Mouse (Mus musculus): ENCODE measurements around the gene Map3k19. TPM values are rescaled to one million over a fixed set of nuclear protein-coding genes. Genes with fewer than 3 reads are reported as not detected.

Gene Map3k19
- polyA plus RNA-seq, 1 experiment = not detected

GRCm38 (mm10) chr1:127833714-127834113, 21.1 kb downstream of the Map3k19 start:
- no peaks in the 10 kb centered on the region for H3K4me1 ChIP-seq (ENCODE audit: control insufficient read depth, insufficient read depth, insufficient read length, low read length)
- H3K27ac ChIP-seq (replicated peaks; ENCODE audit: low read depth, low read length) = no peak overlapping the region
- no peak overlapping the region for H3K4me3 ChIP-seq (ENCODE audit: insufficient read depth, low read depth, low read length)

GRCm38 (mm10) chr1:127830215-127830921, 24.5 kb downstream of the Map3k19 start:
- Histone ChIP-seq H3K4me3 (ENCODE audit: insufficient read depth, low read depth, low read length) (no peak overlapping the region), H3K27ac (replicated peaks; ENCODE audit: low read depth, low read length) (no peak overlapping the region), H3K4me1 (ENCODE audit: control insufficient read depth, insufficient read depth, insufficient read length, low read length) (no peaks in the 10 kb centered on the region)

GRCm38 (mm10) chr1:127827325-127827724, 27.5 kb downstream of the Map3k19 start:
- Histone ChIP-seq H3K27ac (replicated peaks; ENCODE audit: low read depth, low read length) (no peak overlapping the region), H3K4me3 (ENCODE audit: insufficient read depth, low read depth, low read length) (no peak overlapping the region), H3K4me1 (ENCODE audit: control insufficient read depth, insufficient read depth, insufficient read length, low read length) (no peaks in the 10 kb centered on the region)

GRCm38 (mm10) chr1:127816381-127816780, 38.5 kb downstream of the Map3k19 start:
- H3K27ac ChIP-seq (replicated peaks; ENCODE audit: low read depth, low read length) = no peak overlapping the region
- H3K4me3 ChIP-seq (ENCODE audit: insufficient read depth, low read depth, low read length) = no peak overlapping the region
- no peaks in the 10 kb centered on the region for H3K4me1 ChIP-seq (ENCODE audit: control insufficient read depth, insufficient read depth, insufficient read length, low read length)

- no peaks in the 10 kb centered on the region for H3K4me1 ChIP-seq (ENCODE audit: control insufficient read depth, insufficient read depth, insufficient read length, low read length)
- H3K27ac ChIP-seq (replicated peaks; ENCODE audit: low read depth, low read length) = no peak overlapping the region
- no peak overlapping the region for H3K4me3 ChIP-seq (ENCODE audit: insufficient read depth, low read depth, low read length)
Measured at GRCm38 (mm10) chr1:127812929-127813328, 41.9 kb downstream of the Map3k19 start.

- no peak overlapping the region for H3K4me3 ChIP-seq (ENCODE audit: insufficient read depth, low read depth, low read length)
- H3K27ac ChIP-seq (replicated peaks; ENCODE audit: low read depth, low read length) = no peak overlapping the region
- H3K4me1 ChIP-seq (ENCODE audit: control insufficient read depth, insufficient read depth, insufficient read length, low read length) = no peaks in the 10 kb centered on the region
Measured at GRCm38 (mm10) chr1:127808671-127809070, 46.2 kb downstream of the Map3k19 start.

- Histone ChIP-seq H3K4me3 (ENCODE audit: insufficient read depth, low read depth, low read length) (no peak overlapping the region), H3K4me1 (ENCODE audit: control insufficient read depth, insufficient read depth, insufficient read length, low read length) (no peaks in the 10 kb centered on the region), H3K27ac (replicated peaks; ENCODE audit: low read depth, low read length) (no peak overlapping the region)
Measured at GRCm38 (mm10) chr1:127802916-127803315, 51.9 kb downstream of the Map3k19 start.

- H3K27ac ChIP-seq (replicated peaks; ENCODE audit: low read depth, low read length) = no peak overlapping the region
- no peaks in the 10 kb centered on the region for H3K4me1 ChIP-seq (ENCODE audit: control insufficient read depth, insufficient read depth, insufficient read length, low read length)
- H3K4me3 ChIP-seq (ENCODE audit: insufficient read depth, low read depth, low read length) = no peak overlapping the region
Measured at GRCm38 (mm10) chr1:127796752-127797151, 58.1 kb downstream of the Map3k19 start.

GRCm38 (mm10) chr1:127796341-127796740, 58.5 kb downstream of the Map3k19 start:
- Histone ChIP-seq H3K27ac (replicated peaks; ENCODE audit: low read depth, low read length) (no peak overlapping the region), H3K4me3 (ENCODE audit: insufficient read depth, low read depth, low read length) (no peak overlapping the region), H3K4me1 (ENCODE audit: control insufficient read depth, insufficient read depth, insufficient read length, low read length) (no peaks in the 10 kb centered on the region)

GRCm38 (mm10) chr1:127795087-127795769, 59.6 kb downstream of the Map3k19 start:
- Histone ChIP-seq H3K4me3 (ENCODE audit: insufficient read depth, low read depth, low read length) (no peak overlapping the region), H3K4me1 (ENCODE audit: control insufficient read depth, insufficient read depth, insufficient read length, low read length) (no peaks in the 10 kb centered on the region), H3K27ac (replicated peaks; ENCODE audit: low read depth, low read length) (no peak overlapping the region)

- Histone ChIP-seq H3K27ac (replicated peaks; ENCODE audit: low read depth, low read length) (no peak overlapping the region), H3K4me1 (ENCODE audit: control insufficient read depth, insufficient read depth, insufficient read length, low read length) (no peaks in the 10 kb centered on the region), H3K4me3 (ENCODE audit: insufficient read depth, low read depth, low read length) (no peak overlapping the region)
Measured at GRCm38 (mm10) chr1:127793459-127793858, 61.4 kb downstream of the Map3k19 start.

GRCm38 (mm10) chr1:127788943-127789342, 65.9 kb downstream of the Map3k19 start:
- H3K4me1 ChIP-seq (ENCODE audit: control insufficient read depth, insufficient read depth, insufficient read length, low read length) = peaks cover 10% of the 10 kb centered on the region
- H3K27ac ChIP-seq (replicated peaks; ENCODE audit: low read depth, low read length) = no peak overlapping the region
- H3K4me3 ChIP-seq (ENCODE audit: insufficient read depth, low read depth, low read length) = no peak overlapping the region

GRCm38 (mm10) chr1:127785882-127786281, 68.9 kb downstream of the Map3k19 start:
- peaks cover 30% of the 10 kb centered on the region for H3K4me1 ChIP-seq (ENCODE audit: control insufficient read depth, insufficient read depth, insufficient read length, low read length)
- H3K27ac ChIP-seq (replicated peaks; ENCODE audit: low read depth, low read length) = no peak overlapping the region
- H3K4me3 ChIP-seq (ENCODE audit: insufficient read depth, low read depth, low read length) = no peak overlapping the region

GRCm38 (mm10) chr1:127783862-127784261, 71.0 kb downstream of the Map3k19 start:
- Histone ChIP-seq H3K27ac (replicated peaks; ENCODE audit: low read depth, low read length) (no peak overlapping the region), H3K4me3 (ENCODE audit: insufficient read depth, low read depth, low read length) (no peak overlapping the region), H3K4me1 (ENCODE audit: control insufficient read depth, insufficient read depth, insufficient read length, low read length) (peaks cover 33% of the 10 kb centered on the region)

- Histone ChIP-seq H3K4me3 (ENCODE audit: insufficient read depth, low read depth, low read length) (no peak overlapping the region), H3K4me1 (ENCODE audit: control insufficient read depth, insufficient read depth, insufficient read length, low read length) (peaks cover 30% of the 10 kb centered on the region), H3K27ac (replicated peaks; ENCODE audit: low read depth, low read length) (no peak overlapping the region)
Measured at GRCm38 (mm10) chr1:127780849-127781248, 74.0 kb downstream of the Map3k19 start.

GRCm38 (mm10) chr1:127780142-127780541, 74.7 kb downstream of the Map3k19 start:
- Histone ChIP-seq H3K4me3 (ENCODE audit: insufficient read depth, low read depth, low read length) (no peak overlapping the region), H3K4me1 (ENCODE audit: control insufficient read depth, insufficient read depth, insufficient read length, low read length) (peaks cover 32% of the 10 kb centered on the region), H3K27ac (replicated peaks; ENCODE audit: low read depth, low read length) (no peak overlapping the region)

Measured in brown adipose tissue, adult 24 weeks (tissue).